Mouse (Mus musculus) ES-Bruce4 (cell line): Measurements from ENCODE around the gene Pms2.

Experiments
- CTCF ChIP-seq: IDR thresholded peaks from one replicate; pipeline ENCODE4 v1.8.1; 2011; ENCODE audit warnings: low read depth, low read length
- EP300 ChIP-seq: IDR thresholded peaks from 2 replicates; pipeline ENCODE4 v1.6.1; 2011; ENCODE audit warnings: low read depth, low read length; ENCODE audit not compliant: insufficient read depth
- POLR2A ChIP-seq: IDR thresholded peaks from one replicate; pipeline ENCODE4 v1.8.1; 2011; ENCODE audit warnings: low read length; ENCODE audit not compliant: insufficient read depth

DNA sequence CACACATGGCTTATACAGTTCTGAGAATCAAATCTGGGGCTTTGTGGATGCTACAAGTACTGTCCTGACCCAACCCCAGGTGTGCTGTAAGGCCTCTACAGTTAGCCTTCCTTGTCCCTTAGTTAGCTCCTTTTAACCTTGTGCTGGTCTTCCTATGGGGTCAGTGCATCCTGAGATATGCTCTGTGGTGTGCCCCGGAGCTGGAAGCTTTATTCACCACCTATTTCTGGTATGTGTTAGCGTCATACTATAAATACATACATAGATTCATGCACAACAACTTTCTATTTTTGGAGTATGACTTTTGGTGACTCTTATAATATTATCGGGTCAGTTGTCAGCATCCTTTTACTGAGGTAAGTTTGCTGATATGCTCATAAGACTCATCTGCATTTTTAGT, 24.5 kb upstream of the Pms2 start:
- TF ChIP-seq CTCF, result no peak
- no peak for TF ChIP-seq POLR2A
- no peak for TF ChIP-seq EP300
